Mouse (Mus musculus) gastrocnemius, adult 2 months (tissue): Measurements from ENCODE around the gene Clmp. TPM values are rescaled to one million over a fixed set of nuclear protein-coding genes. Genes with fewer than 3 reads are reported as not detected.

Experiments used
- DNase-seq: peaks from one replicate; pipeline ENCODE4 v3.0.0; 2022
- H3K27ac ChIP-seq: fragments of 200-600 bp; 2 replicates; pipeline ENCODE4 v1.8.1; 2022; ENCODE audit warnings: mild to moderate bottlenecking
- H3K4me3 ChIP-seq: fragments of 200-600 bp; 2 replicates; pipeline ENCODE4 v1.8.1; 2022; ENCODE audit warnings: mild to moderate bottlenecking, moderate library complexity
- CTCF ChIP-seq: fragments of 200-600 bp; IDR thresholded peaks from 2 replicates; pipeline ENCODE4 v1.8.1; 2022; ENCODE audit warnings: antibody characterized with exemption, mild to moderate bottlenecking, moderate library complexity
- intact Hi-C: fragments of 180-260 bp; cut with DNase I; formaldehyde crosslinking; loops from one replicate; pipeline ENCODE4 v1.15.1; 2025
- total RNA-seq, 2 experiments: library from RNA; stranded (reverse); gene quantifications; 2 replicates each; pipeline ENCODE4 v1.2.3; 2021

Clmp gene
- total RNA-seq, 2 experiments from 2014 or later: 3.7 to 5.2 TPM

DNA sequence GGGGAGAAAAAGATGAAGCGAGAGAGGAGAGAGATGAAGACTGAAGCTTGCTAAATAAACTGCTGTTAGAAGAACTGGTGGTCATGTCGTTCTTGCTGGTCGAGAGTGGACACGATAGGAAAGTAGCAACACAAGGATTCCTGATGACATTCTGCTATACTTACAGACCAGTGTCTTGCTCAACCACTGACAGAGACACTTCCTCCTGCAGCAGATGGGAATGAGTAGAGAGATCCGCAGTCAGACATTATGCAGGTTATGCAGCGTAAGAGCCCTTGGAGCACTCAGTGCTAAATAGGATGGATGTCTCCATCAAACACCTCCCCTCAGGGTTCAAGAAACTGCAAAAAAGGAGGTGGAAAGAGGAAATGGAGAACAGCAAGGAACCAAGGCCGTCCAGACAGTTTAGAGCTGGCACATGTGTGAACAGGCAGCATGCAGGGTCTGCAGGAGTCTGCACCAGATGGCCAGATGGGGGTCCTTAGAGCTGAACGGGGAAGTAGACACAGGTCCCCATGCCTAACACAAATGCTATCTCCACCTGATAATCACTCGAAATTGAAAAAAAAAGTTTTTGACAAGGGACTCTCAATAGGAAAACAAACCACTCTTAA, 19.5 kb upstream of the Clmp start:
- Histone ChIP-seq H3K4me3 (no peak overlapping the region), H3K27ac (no peak overlapping the region)
- no peak for TF ChIP-seq CTCF
- DNase-seq: no peak
- intact Hi-C loops: no loop called here

DNA sequence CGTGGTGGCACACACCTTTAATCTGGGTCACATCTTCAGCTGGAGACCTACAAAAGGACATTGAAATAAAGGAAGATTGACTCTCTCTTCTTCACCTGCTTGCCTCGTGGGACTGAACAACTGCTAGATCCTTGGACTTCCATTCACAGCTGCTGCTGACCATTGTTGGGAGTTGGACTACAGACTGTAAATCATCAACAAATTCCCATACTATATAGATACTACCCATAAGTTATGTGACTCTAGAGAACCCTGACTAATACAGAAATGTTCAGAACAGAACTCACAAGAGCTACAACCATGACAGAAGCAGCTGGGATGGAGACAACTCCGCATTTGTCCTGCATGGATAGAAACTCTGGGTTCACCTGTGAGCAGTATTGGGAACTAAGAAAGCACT, 15.4 kb upstream of the Clmp start, which contains the start of gene Gm21915:
Gene Gm21915 (plus strand): TSS at position 301 of the 400 bp plus-strand sequence.
- no peak for TF ChIP-seq CTCF
- Histone ChIP-seq H3K27ac (no peak within 1 kb of the TSS), H3K4me3 (no peak within 1 kb of the TSS)
- intact Hi-C loops: no loop called here
- no peak for DNase-seq

- intact Hi-C loops: no loop called here
Measured at GRCm38 (mm10) chr9:40671323-40671930, 14.3 kb upstream of the Clmp start.

GRCm38 (mm10) chr9:40675203-40675958, 10.4 kb upstream of the Clmp start:
- no peak overlapping the region for H3K27ac ChIP-seq
- no peak overlapping the region for H3K4me3 ChIP-seq
- TF ChIP-seq CTCF: no peak
- DNase-seq: no peak
- intact Hi-C loops: no loop called here

More at GRCm38 (mm10) chr9:40671323-40671930, 14.3 kb upstream of the Clmp start:
- no peak for TF ChIP-seq CTCF
- peak overlapping the region; percentile 38 for H3K27ac ChIP-seq
- H3K4me3 ChIP-seq: no peak overlapping the region
- DNase-seq: no peak

DNA sequence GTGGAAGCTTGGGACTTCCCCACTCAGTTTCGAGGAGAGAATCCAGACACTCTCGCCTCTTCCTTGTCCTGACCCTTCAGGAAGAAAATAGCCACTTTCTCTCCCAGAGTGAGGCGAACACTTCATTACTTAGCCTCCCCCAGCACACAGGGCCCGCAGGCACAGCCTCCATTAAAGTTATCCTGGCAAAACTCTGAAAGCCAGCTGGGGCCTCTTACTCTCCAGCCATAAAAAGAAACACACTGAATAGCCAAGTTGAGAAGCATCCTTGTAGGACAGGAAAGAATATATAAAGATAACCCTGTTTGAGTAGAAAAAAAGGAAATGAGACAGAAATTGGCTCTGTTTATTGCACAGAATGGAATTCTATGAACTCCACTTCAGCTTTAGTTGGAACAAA, 7.1 kb upstream of the Clmp start:
- no peak for DNase-seq
- no peak for TF ChIP-seq CTCF
- H3K4me3 ChIP-seq: no peak overlapping the region
- intact Hi-C loops: no loop called here
- H3K27ac ChIP-seq: no peak overlapping the region

DNA sequence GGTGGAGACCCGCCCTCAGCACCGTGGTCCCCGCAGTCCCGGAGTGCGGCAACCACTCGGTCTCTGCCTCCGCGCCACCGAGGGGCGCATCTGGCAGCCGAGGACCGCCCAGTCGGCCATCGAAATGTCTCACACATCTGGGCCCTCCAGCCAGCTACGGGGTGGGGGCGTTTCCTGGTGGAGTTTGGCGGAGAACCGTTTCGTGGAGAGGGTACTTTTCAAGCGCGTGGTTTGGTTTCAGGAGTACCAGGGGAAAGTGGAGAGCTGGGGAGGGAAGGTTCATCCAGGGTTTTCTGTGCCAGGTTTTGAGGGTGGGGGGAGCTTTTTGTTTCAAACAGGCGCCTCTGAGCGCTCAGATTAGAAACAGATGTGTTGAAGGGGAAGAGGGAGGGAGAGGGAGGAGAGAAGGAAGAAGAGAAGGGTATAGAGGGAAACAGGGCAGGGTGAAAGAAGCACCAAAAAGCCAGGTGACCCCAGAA, 698 bp downstream of the Clmp start:
- peak overlapping the region; percentile 79 for H3K4me3 ChIP-seq
- intact Hi-C loops: no loop called here
- peak overlapping the region; percentile 84 for H3K27ac ChIP-seq
- DNase-seq: peak; percentile 63
- no peak for TF ChIP-seq CTCF

GRCm38 (mm10) chr9:40687053-40687452, 1.3 kb downstream of the Clmp start:
- H3K4me3 ChIP-seq: peak overlapping the region; percentile 79
- peak overlapping the region; percentile 84 for H3K27ac ChIP-seq
- intact Hi-C loops: no loop called here
- DNase-seq: no peak
- no peak for TF ChIP-seq CTCF

DNA sequence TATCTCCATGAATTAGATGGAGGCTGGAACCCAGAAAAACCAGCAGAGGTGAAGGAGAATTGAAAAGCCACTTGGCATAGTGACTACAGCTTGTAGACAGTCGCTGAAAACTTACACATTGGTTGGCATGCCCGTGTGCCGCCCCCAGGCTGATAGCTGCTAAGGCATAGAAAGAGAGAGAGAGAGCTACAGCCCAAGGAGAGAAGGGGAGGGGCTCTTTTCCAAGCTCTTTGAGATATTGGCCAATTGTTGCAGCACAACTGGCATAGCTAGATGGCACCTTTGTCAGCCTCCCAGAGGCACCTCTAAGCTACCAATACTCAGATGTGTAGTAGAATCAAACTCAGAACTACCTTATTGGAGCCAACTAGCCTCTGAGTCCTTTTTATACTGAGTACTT, 1.8 kb downstream of the Clmp start:
- peak overlapping the region; percentile 79; the same call in 1 of the 2 replicates for H3K4me3 ChIP-seq
- peak overlapping the region; percentile 84; the same call in 1 of the 2 replicates for H3K27ac ChIP-seq
- no peak for DNase-seq
- intact Hi-C loops: no loop called here
- TF ChIP-seq CTCF: no peak

DNA sequence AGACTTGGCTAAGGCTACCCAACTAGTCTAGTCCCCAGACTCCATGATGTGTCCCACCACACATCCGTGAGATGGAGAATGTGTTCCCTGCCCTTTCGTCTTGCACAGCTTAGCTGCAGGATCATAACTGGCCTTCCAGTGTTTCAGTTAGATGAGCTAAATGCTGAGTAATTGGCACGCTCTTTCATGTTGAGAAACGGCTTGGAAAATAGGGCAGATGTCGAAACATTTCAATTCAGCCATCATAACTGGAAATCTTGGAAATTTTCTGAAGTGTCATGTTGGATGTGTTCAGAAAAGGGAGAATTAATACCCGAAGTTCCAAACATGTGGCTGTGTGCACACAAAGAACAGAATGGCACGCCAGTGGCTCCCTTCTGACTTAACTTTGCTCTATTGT, 4.7 kb downstream of the Clmp start:
- Histone ChIP-seq H3K4me3 (no peak overlapping the region), H3K27ac (peak overlapping the region; percentile 57)
- intact Hi-C loops: no loop called here
- peak; percentile 31 for DNase-seq
- TF ChIP-seq CTCF: no peak

DNA sequence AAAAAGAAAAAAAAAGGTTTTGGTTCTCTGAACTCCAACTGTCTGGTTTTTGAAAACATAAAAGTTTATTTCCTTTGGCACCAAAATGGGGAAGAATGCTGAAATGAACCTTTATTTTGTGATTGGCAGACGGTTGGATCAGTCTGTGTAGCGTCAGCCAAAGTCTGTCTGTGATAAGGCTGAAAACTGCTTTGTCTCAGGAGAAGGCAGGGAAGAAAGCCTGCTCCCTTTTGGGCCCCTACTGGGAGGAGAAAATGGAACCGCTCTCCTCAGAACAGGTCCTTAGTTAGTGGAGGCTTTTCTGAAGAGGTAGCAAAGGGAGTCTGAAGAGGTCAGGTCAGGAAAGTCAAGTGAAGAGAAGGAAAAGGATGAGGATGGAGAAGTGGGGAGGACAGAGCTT, 7.3 kb downstream of the Clmp start:
- H3K4me3 ChIP-seq: no peak overlapping the region
- no peak for DNase-seq
- no peak for TF ChIP-seq CTCF
- intact Hi-C loops: no loop called here
- no peak overlapping the region for H3K27ac ChIP-seq

DNA sequence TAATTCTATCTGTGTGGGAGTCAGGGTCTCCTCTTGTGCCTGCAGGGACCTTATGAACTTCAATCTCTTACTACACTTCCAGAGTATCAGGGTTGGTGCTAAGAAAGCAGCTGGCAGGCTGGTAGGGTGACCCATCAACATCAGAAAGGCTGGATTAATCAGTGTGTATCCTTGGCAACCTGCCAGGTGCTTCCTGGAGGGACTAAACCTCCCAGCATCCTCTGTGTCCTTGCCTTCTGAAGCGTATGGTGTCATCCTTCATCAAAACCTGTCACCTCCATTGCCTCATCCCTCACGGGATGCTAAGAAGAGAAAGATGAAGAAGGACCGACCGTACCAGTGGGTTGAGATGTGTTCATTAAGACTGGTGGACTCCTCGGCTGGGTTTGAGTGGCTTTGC, 8.0 kb downstream of the Clmp start:
- no peak for TF ChIP-seq CTCF
- DNase-seq: no peak
- Histone ChIP-seq H3K4me3 (no peak overlapping the region), H3K27ac (no peak overlapping the region)
- intact Hi-C loops: no loop called here

DNA sequence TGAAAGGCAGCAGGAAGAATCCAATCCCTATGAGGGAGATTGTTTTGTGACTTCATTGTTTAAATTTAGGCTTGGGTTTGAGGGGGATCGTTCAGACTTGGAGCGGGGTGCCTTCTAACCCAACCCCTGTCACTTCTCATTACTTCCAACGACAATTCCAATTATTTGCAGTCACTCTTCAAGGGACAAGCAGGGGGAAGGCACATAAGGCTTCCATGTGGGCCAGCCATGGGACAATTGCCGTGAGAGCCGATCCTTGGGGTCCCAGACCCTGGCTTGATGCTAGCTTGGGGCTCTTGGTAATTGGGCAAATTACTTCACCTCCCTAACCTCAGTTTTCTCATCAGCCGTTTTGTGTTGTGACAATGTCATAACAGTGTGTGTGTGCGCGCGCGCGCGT, 8.5 kb downstream of the Clmp start:
- no peak for TF ChIP-seq CTCF
- no peak overlapping the region for H3K4me3 ChIP-seq
- intact Hi-C loops: no loop called here
- no peak overlapping the region for H3K27ac ChIP-seq
- no peak for DNase-seq

DNA sequence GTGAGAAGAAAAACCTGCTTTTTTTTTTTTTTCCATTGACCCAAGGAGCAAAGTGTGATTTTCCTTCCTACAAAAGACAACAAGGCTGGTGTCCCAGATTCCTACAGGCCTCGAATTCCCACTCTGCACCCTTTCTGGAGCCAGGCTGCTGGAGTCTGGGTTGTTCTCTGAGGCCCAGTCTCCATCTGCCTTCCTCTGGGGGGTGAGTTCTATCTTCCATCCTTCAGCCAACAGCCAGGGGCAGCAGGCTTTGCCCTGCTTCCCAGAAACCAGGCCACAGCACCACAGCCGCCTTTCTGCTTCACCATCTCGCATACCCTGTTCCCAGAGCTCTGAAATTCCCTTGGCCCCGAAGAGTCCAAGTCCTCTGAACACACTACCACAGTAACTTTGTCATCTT, 10.3 kb downstream of the Clmp start:
- intact Hi-C loops: no loop called here
- DNase-seq: no peak
- TF ChIP-seq CTCF: no peak
- Histone ChIP-seq H3K4me3 (no peak overlapping the region), H3K27ac (no peak overlapping the region)
